8 mouse cellular contexts compared by ENCODE assay signal in the genomic region with DNA sequence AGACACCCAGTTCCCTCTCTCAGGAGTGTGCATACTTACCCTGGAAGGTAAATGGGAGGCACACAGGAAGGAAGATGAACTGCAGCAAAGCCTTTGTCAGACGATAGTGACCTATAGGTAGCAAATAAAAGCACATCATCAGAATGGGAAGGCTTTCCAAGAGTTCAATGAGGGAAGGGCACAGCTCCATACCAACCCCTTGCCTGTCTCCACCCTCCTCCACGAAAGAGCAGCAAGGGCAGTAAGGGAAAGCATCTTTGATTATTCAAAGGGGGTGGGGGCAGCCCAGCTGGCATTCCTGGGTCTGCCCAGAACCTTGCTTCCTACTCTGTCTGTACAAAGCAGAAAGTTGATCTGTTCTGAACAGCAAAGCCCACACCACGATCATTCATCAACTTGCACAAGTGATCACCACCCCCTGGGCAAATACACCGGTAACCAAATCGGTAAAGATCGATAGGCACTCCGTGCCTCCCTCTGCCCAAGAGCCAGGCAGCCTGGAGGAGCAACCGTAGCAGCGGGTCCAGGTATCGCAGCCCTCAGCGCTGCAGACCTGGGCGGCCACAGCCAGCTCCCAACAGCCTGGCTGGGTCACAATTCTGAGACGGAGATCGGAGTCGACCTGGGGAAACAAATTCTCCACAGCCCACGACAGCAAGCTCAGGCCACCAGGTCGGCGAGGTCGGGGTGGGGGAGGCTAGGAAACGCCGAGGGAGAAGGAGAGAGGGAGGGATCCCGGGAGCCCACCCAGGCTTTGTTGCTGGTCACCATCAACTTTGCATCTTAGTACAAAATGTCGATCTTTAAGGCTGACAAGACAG. TPM values are rescaled to one million over a fixed set of nuclear protein-coding genes. Genes with fewer than 3 reads are reported as not detected.
DNase-seq lines count a peak whose midpoint lies in the region; ATAC-seq and TF ChIP-seq lines count a peak whose summit lies in the region.

No protein-coding gene starts in this region.

- no peaks in the 10 kb centered on the region for H3K27me3 ChIP-seq in forebrain, embryonic 15.5 days
- H3K27me3 ChIP-seq in intestine, postnatal 0 days (replicated peaks; ENCODE audit: control insufficient read depth, insufficient read depth, low read length): no peaks in the 10 kb centered on the region
- H3K27me3 ChIP-seq in liver, embryonic 14.5 days (ENCODE audit: control insufficient read depth, insufficient read depth, low read length): no peaks in the 10 kb centered on the region
- H3K27me3 ChIP-seq in neural tube, embryonic 14.5 days (ENCODE audit: control insufficient read depth, insufficient read depth, low read length): no peaks in the 10 kb centered on the region

- ATAC-seq in forebrain, embryonic 15.5 days (replicated peaks): no peak
- no peak for ATAC-seq in intestine, postnatal 0 days
- no peak for ATAC-seq in liver, embryonic 14.5 days (ENCODE audit: insufficient read depth)
- ATAC-seq in neural tube, embryonic 14.5 days (ENCODE audit: low read depth): no peak

- TF ChIP-seq CTCF in intestine, postnatal 0 days (IDR thresholded peaks at IDR 0.05; ENCODE audit: low read depth): no peak
- TF ChIP-seq CTCF in liver, embryonic 14.5 days (IDR thresholded peaks at IDR 0.05; ENCODE audit: low read depth): no peak

- 3% methylated on average over 23 of the region's 23 CpGs for WGBS in forebrain, embryonic 15.5 days
- 15% methylated on average over 23 of the region's 23 CpGs for WGBS in intestine, postnatal 0 days
- WGBS in liver, embryonic 14.5 days (ENCODE audit: insufficient replicate concordance): 16% methylated on average over 23 of the region's 23 CpGs
- WGBS in neural tube, embryonic 14.5 days: 2% methylated on average over 23 of the region's 23 CpGs

- H3K4me2 ChIP-seq in forebrain, embryonic 15.5 days (replicated peaks): peak overlapping the region; percentile 99
- peak overlapping the region; percentile 100 for H3K4me2 ChIP-seq in intestine, postnatal 0 days (replicated peaks; ENCODE audit: low read depth)
- peak overlapping the region; percentile 100 for H3K4me2 ChIP-seq in liver, embryonic 14.5 days (ENCODE audit: low read depth)
- peak overlapping the region; percentile 98 for H3K4me2 ChIP-seq in neural tube, embryonic 14.5 days (ENCODE audit: low read depth, low read length)

- H3K9ac ChIP-seq in forebrain, embryonic 15.5 days (replicated peaks): peak overlapping the region; percentile 89
- peak overlapping the region; percentile 83 for H3K9ac ChIP-seq in intestine, postnatal 0 days (ENCODE audit: low read depth, low read length)
- peak overlapping the region; percentile 11 for H3K9ac ChIP-seq in liver, embryonic 14.5 days (replicated peaks)
- peak overlapping the region; percentile 84 for H3K9ac ChIP-seq in neural tube, embryonic 14.5 days (replicated peaks; ENCODE audit: low read depth, low read length)

- peak overlapping the region; percentile 85 for H3K4me3 ChIP-seq in forebrain, embryonic 15.5 days
- peak overlapping the region; percentile 91 for H3K4me3 ChIP-seq in intestine, postnatal 0 days (ENCODE audit: low read depth, low read length)
- H3K4me3 ChIP-seq in liver, embryonic 14.5 days (ENCODE audit: insufficient read depth in 1 of 2, low read depth in 2 of 2, low read length in 2 of 2): peak overlapping the region; percentile 82 to 86
- peak overlapping the region; percentile 88 for H3K4me3 ChIP-seq in neural tube, embryonic 14.5 days (ENCODE audit: low read depth, low read length)

- no peaks in the 10 kb centered on the region for H3K36me3 ChIP-seq in forebrain, embryonic 15.5 days
- H3K36me3 ChIP-seq in intestine, postnatal 0 days (ENCODE audit: control insufficient read depth, insufficient read depth): no peaks in the 10 kb centered on the region
- H3K36me3 ChIP-seq in liver, embryonic 14.5 days (replicated peaks; ENCODE audit: control insufficient read depth, insufficient read depth, low read depth): no peaks in the 10 kb centered on the region; the same call in 1 of the 2 replicates
- no peaks in the 10 kb centered on the region for H3K36me3 ChIP-seq in neural tube, embryonic 14.5 days (ENCODE audit: control insufficient read depth, insufficient read depth, low read length)

- H3K9me3 ChIP-seq in forebrain, embryonic 15.5 days: no peaks in the 10 kb centered on the region
- no peaks in the 10 kb centered on the region for H3K9me3 ChIP-seq in intestine, postnatal 0 days (ENCODE audit: control insufficient read depth)
- H3K9me3 ChIP-seq in liver, embryonic 14.5 days (ENCODE audit: control insufficient read depth, low read length): no peaks in the 10 kb centered on the region
- no peaks in the 10 kb centered on the region for H3K9me3 ChIP-seq in neural tube, embryonic 14.5 days (ENCODE audit: control insufficient read depth, low read length)

- no peak for TF ChIP-seq EP300 in liver, embryonic 14.5 days (IDR thresholded peaks at IDR 0.05; ENCODE audit: low read depth)

- peak; percentile 18 for DNase-seq in ovary, postnatal 36 days (ENCODE audit: low spot score)
- no peak for DNase-seq in ovary, postnatal 14 days (ENCODE audit: low spot score)
- DNase-seq in cerebellum, adult 11-12 months: peak; percentile 28
- DNase-seq in liver, embryonic 14.5 days (ENCODE audit: low read depth in 3 of 3, low spot score in 3 of 3): no peak
- DNase-seq in spleen, postnatal 14 days (ENCODE audit: low spot score in 2 of 2): no peak

- 0 out of 2 replicates have a peak overlapping the region, but pooled peaks have one; percentile 97 for H3K27ac ChIP-seq in forebrain, embryonic 15.5 days (replicated peaks)
- H3K27ac ChIP-seq in intestine, postnatal 0 days (ENCODE audit: low read depth, low read length): no peak overlapping the region
- H3K27ac ChIP-seq in liver, embryonic 14.5 days: no peak overlapping the region
- H3K27ac ChIP-seq in neural tube, embryonic 14.5 days (ENCODE audit: low read depth, low read length): no peak overlapping the region

- peaks cover 15% of the 10 kb centered on the region for H3K4me1 ChIP-seq in forebrain, embryonic 15.5 days
- H3K4me1 ChIP-seq in intestine, postnatal 0 days (replicated peaks; ENCODE audit: control insufficient read depth, insufficient read depth, low read length): no peaks in the 10 kb centered on the region
- H3K4me1 ChIP-seq in liver, embryonic 14.5 days (replicated peaks; ENCODE audit: control insufficient read depth in 2 of 2, insufficient read depth in 2 of 2, low read length in 1 of 2): peaks cover 0 to 4% of the 10 kb centered on the region in 2 experiments; a peak in 2 of 4 replicates
- H3K4me1 ChIP-seq in neural tube, embryonic 14.5 days (ENCODE audit: control insufficient read depth, insufficient read depth, low read length): peaks cover 8% of the 10 kb centered on the region; the same call in 1 of the 2 replicates

RNA-seq across cellular contexts. Expression of gene Bbx, which starts 3.1 kb away (rescaled TPM):
- 33.5 and 33.7 TPM in 2 replicates for polyA plus RNA-seq in forebrain, embryonic 15.5 days (2015; fragmentation: Nextera tagmentation; extraction: Ambion mirVana)
- polyA plus RNA-seq in intestine, postnatal 0 days (2015; fragmentation: Nextera tagmentation; extraction: Ambion mirVana): 14.6 and 17.8 TPM in 2 replicates
- polyA plus RNA-seq in liver, embryonic 14.5 days (2012; rRNA removed): 1.3 and 1.8 TPM in 2 replicates
- 3.4 TPM in 2 replicates for polyA plus RNA-seq in liver, embryonic 14.5 days (2014; fragmentation: Nextera tagmentation; extraction: Ambion mirVana)
- 12.4 and 17.7 TPM in 2 replicates for polyA plus RNA-seq in neural tube, embryonic 14.5 days (2014; fragmentation: Nextera tagmentation; extraction: Ambion mirVana)

Comparison
In these comparisons a context has a peak if more than half of its experiments do, and no peak if none do; other contexts are left out.
1. DNase-seq: peak in ovary, postnatal 36 days (single experiment) and cerebellum, adult 11-12 months (single experiment); none in ovary, postnatal 14 days (single experiment), liver, embryonic 14.5 days (0 of 3) and spleen, postnatal 14 days (0 of 2).
2. H3K9ac ChIP-seq: peak in every context shown above with its lines; median percentile 89 in forebrain, embryonic 15.5 days; 84 in neural tube, embryonic 14.5 days; 83 in intestine, postnatal 0 days; 11 in liver, embryonic 14.5 days.
3. Peak in every context shown above with its lines, with median percentiles within 50 percentile points of each other: H3K4me2 ChIP-seq and H3K4me3 ChIP-seq.